Mouse (Mus musculus): ENCODE data around the gene Sh3tc1.

The Sh3tc1 gene

GRCm38 (mm10) chr5:35721933-35722332, 17.9 kb downstream of the Sh3tc1 start:
- no peak for DNase-seq (ENCODE audit: low spot score in 2 of 2)

- peak in 1 of 2 experiments; percentile 22 for DNase-seq (ENCODE audit: low spot score in 2 of 2)
Observed at GRCm38 (mm10) chr5:35719880-35720279, 19.9 kb downstream of the Sh3tc1 start.

GRCm38 (mm10) chr5:35719343-35719742, 20.4 kb downstream of the Sh3tc1 start:
- DNase-seq (ENCODE audit: low spot score in 2 of 2), result no peak

- no peak for DNase-seq (ENCODE audit: low spot score in 2 of 2)
Observed at GRCm38 (mm10) chr5:35718817-35719216, 21.0 kb downstream of the Sh3tc1 start.

- peak in 1 of 2 experiments; percentile 66 for DNase-seq (ENCODE audit: low spot score in 2 of 2)
Observed at GRCm38 (mm10) chr5:35717946-35718345, 21.8 kb downstream of the Sh3tc1 start.

GRCm38 (mm10) chr5:35717455-35717854, 22.3 kb downstream of the Sh3tc1 start:
- DNase-seq (ENCODE audit: low spot score in 2 of 2), result no peak

- DNase-seq (ENCODE audit: low spot score in 2 of 2), result peak in 1 of 2 experiments; percentile 74
Observed at GRCm38 (mm10) chr5:35713649-35714354, 26.0 kb downstream of the Sh3tc1 start.

- DNase-seq (ENCODE audit: low spot score in 2 of 2), result no peak
Observed at GRCm38 (mm10) chr5:35712517-35712916, 27.3 kb downstream of the Sh3tc1 start.

GRCm38 (mm10) chr5:35710931-35711330, 28.9 kb downstream of the Sh3tc1 start:
- DNase-seq (ENCODE audit: low spot score in 2 of 2), result no peak

GRCm38 (mm10) chr5:35710481-35710880, 29.3 kb downstream of the Sh3tc1 start:
- DNase-seq (ENCODE audit: low spot score in 2 of 2), result no peak

GRCm38 (mm10) chr5:35705411-35705810, 34.4 kb downstream of the Sh3tc1 start:
- no peak for DNase-seq (ENCODE audit: low spot score in 2 of 2)

- no peak for DNase-seq (ENCODE audit: low spot score in 2 of 2)
Observed at GRCm38 (mm10) chr5:35703814-35704213, 36.0 kb downstream of the Sh3tc1 start.

GRCm38 (mm10) chr5:35703183-35703582, 36.6 kb downstream of the Sh3tc1 start:
- DNase-seq (ENCODE audit: low spot score in 2 of 2), result no peak

- no peak for DNase-seq (ENCODE audit: low spot score in 2 of 2)
Observed at GRCm38 (mm10) chr5:35702582-35703140, 37.1 kb downstream of the Sh3tc1 start.

GRCm38 (mm10) chr5:35701042-35701441, 38.7 kb downstream of the Sh3tc1 start:
- peak in 1 of 2 experiments; percentile 81 for DNase-seq (ENCODE audit: low spot score in 2 of 2)

GRCm38 (mm10) chr5:35695815-35696214, 44.0 kb downstream of the Sh3tc1 start:
- peak in 1 of 2 experiments; percentile 52 for DNase-seq (ENCODE audit: low spot score in 2 of 2)

GRCm38 (mm10) chr5:35693638-35694037, 46.1 kb downstream of the Sh3tc1 start:
- no peak for DNase-seq (ENCODE audit: low spot score in 2 of 2)

GRCm38 (mm10) chr5:35691246-35691645, 48.5 kb downstream of the Sh3tc1 start:
- no peak for DNase-seq (ENCODE audit: low spot score in 2 of 2)

GRCm38 (mm10) chr5:35690485-35691165, 49.2 kb downstream of the Sh3tc1 start:
- no peak for DNase-seq (ENCODE audit: low spot score in 2 of 2)

GRCm38 (mm10) chr5:35689374-35689773, 50.4 kb downstream of the Sh3tc1 start:
- no peak for DNase-seq (ENCODE audit: low spot score in 2 of 2)

GRCm38 (mm10) chr5:35688851-35689250, 50.9 kb downstream of the Sh3tc1 start:
- DNase-seq (ENCODE audit: low spot score in 2 of 2), result no peak

GRCm38 (mm10) chr5:35687098-35687497, 52.7 kb downstream of the Sh3tc1 start:
- DNase-seq (ENCODE audit: low spot score in 2 of 2), result no peak

GRCm38 (mm10) chr5:35686336-35686735, 53.5 kb downstream of the Sh3tc1 start:
- no peak for DNase-seq (ENCODE audit: low spot score in 2 of 2)

Measured in left cerebral cortex, adult 9 months (tissue).